Mouse (Mus musculus) olfactory bulb, adult 2 months (tissue): ENCODE results near the gene Zfp704. TPM values are rescaled to one million over a fixed set of nuclear protein-coding genes. Genes with fewer than 3 reads are reported as not detected.

Experiments used
- H3K27ac ChIP-seq: fragments of 200-500 bp; 2 replicates; pipeline ENCODE4 v1.5.1; 2012; ENCODE audit warnings: low read depth, low read length; ENCODE audit not compliant: insufficient read depth
- H3K4me1 ChIP-seq: fragments of 200-500 bp; 2 replicates; pipeline ENCODE4 v1.6.1; 2012; ENCODE audit warnings: low read length; ENCODE audit not compliant: control insufficient read depth, insufficient read depth
- H3K4me3 ChIP-seq: fragments of 200-500 bp; 2 replicates; pipeline ENCODE4 v1.5.1; 2012; ENCODE audit warnings: mild to moderate bottlenecking, low read depth, low read length, moderate library complexity; ENCODE audit not compliant: insufficient read depth
- CTCF ChIP-seq: fragments of 200-500 bp; IDR thresholded peaks from 2 replicates; pipeline ENCODE4 v1.5.1; 2012; ENCODE audit warnings: low read depth, mild to moderate bottlenecking, low read length, moderate library complexity; ENCODE audit not compliant: insufficient read depth
- POLR2A ChIP-seq: fragments of 200-500 bp; IDR thresholded peaks from 2 replicates; pipeline ENCODE4 v1.6.1; 2012; ENCODE audit warnings: mild to moderate bottlenecking, low read depth, low read length, moderate library complexity; ENCODE audit not compliant: insufficient read depth
- WGBS: fragments of 180-500 bp; shearing (Covaris S2); methylation state at CpG from one replicate; pipeline ENCODE4 v1.1.7; 2018; 5-methylcytosine and 5-hydroxymethylcytosine counted together
- polyA plus RNA-seq: library from polyadenylated mRNA; stranded (reverse); fragments of >200 nt; gene quantifications from 2 replicates; pipeline ENCODE4 v1.2.4, GENCODE M21; 2012; ENCODE audit warnings: low replicate concordance; ENCODE audit not compliant: missing spikeins, insufficient read depth, insufficient read length

Gene Zfp704
- polyA plus RNA-seq, 1 experiment: not detected

GRCm38 (mm10) chr3:9434394-9435175 is 175.3 kb downstream of the Zfp704 start:
- TF ChIP-seq POLR2A (no peak), CTCF (no peak)
- Histone ChIP-seq H3K4me1 (peaks cover 7% of the 10 kb centered on the region; the same call in 1 of the 2 replicates), H3K4me3 (no peak overlapping the region), H3K27ac (no peak overlapping the region)
- 93% methylated on average over 14 of the region's 14 CpGs for WGBS

- peaks cover 7% of the 10 kb centered on the region; the same call in 1 of the 2 replicates for H3K4me1 ChIP-seq
- TF ChIP-seq CTCF (no peak), POLR2A (no peak)
- 91% methylated on average over 16 of the region's 16 CpGs for WGBS
Observed at GRCm38 (mm10) chr3:9432796-9433526, 176.9 kb downstream of the Zfp704 start.

GRCm38 (mm10) chr3:9432226-9432625 is 177.7 kb downstream of the Zfp704 start:
- no peak for TF ChIP-seq CTCF
- no peak for TF ChIP-seq POLR2A
- 76% methylated on average over 3 of the region's 3 CpGs for WGBS
- H3K27ac ChIP-seq: no peak overlapping the region

More at GRCm38 (mm10) chr3:9432796-9433526, 176.9 kb downstream of the Zfp704 start:
- Histone ChIP-seq H3K4me3 (no peak overlapping the region), H3K27ac (no peak overlapping the region)

GRCm38 (mm10) chr3:9429946-9430345 is 179.9 kb downstream of the Zfp704 start:
- H3K27ac ChIP-seq: no peak overlapping the region
- no peak overlapping the region for H3K4me3 ChIP-seq
- peaks cover 7% of the 10 kb centered on the region; the same call in 1 of the 2 replicates for H3K4me1 ChIP-seq
- 96% methylated on average over 3 of the region's 3 CpGs for WGBS
- TF ChIP-seq POLR2A (no peak), CTCF (no peak)

More at GRCm38 (mm10) chr3:9432226-9432625, 177.7 kb downstream of the Zfp704 start:
- H3K4me1 ChIP-seq: peaks cover 7% of the 10 kb centered on the region; the same call in 1 of the 2 replicates
- no peak overlapping the region for H3K4me3 ChIP-seq

GRCm38 (mm10) chr3:9427826-9428225 is 182.1 kb downstream of the Zfp704 start:
- WGBS: 91% methylated on average over 4 of the region's 4 CpGs
- no peak overlapping the region for H3K4me3 ChIP-seq
- peaks cover 9% of the 10 kb centered on the region; the same call in 1 of the 2 replicates for H3K4me1 ChIP-seq
- TF ChIP-seq POLR2A (no peak), CTCF (no peak)
- H3K27ac ChIP-seq: no peak overlapping the region

GRCm38 (mm10) chr3:9425661-9426060 is 184.2 kb downstream of the Zfp704 start:
- Histone ChIP-seq H3K4me3 (no peak overlapping the region), H3K27ac (no peak overlapping the region), H3K4me1 (peaks cover 2% of the 10 kb centered on the region; the same call in 1 of the 2 replicates)
- 95% methylated on average over 5 of the region's 5 CpGs for WGBS
- no peak for TF ChIP-seq CTCF
- TF ChIP-seq POLR2A: no peak

- H3K4me3 ChIP-seq: no peak overlapping the region
- H3K27ac ChIP-seq: no peak overlapping the region
- peaks cover 2% of the 10 kb centered on the region; the same call in 1 of the 2 replicates for H3K4me1 ChIP-seq
- TF ChIP-seq POLR2A: no peak
- TF ChIP-seq CTCF: no peak
- 74% methylated on average over 6 of the region's 6 CpGs for WGBS
Observed at GRCm38 (mm10) chr3:9424637-9425036, 185.2 kb downstream of the Zfp704 start.

GRCm38 (mm10) chr3:9423669-9424068 is 186.2 kb downstream of the Zfp704 start:
- WGBS: 58% methylated on average over 6 of the region's 6 CpGs
- no peak overlapping the region for H3K4me3 ChIP-seq
- H3K27ac ChIP-seq: no peak overlapping the region
- peaks cover 2% of the 10 kb centered on the region; the same call in 1 of the 2 replicates for H3K4me1 ChIP-seq
- TF ChIP-seq CTCF (no peak), POLR2A (no peak)

- peaks cover 6% of the 10 kb centered on the region for H3K4me1 ChIP-seq
- no peak overlapping the region for H3K4me3 ChIP-seq
- TF ChIP-seq POLR2A (no peak), CTCF (no peak)
- 88% methylated on average over 4 of the region's 4 CpGs for WGBS
- no peak overlapping the region for H3K27ac ChIP-seq
Observed at GRCm38 (mm10) chr3:9408896-9409295, 201.0 kb downstream of the Zfp704 start.
